Comparison of ENCODE assay signal across 10 mouse cellular contexts in the genomic region with DNA sequence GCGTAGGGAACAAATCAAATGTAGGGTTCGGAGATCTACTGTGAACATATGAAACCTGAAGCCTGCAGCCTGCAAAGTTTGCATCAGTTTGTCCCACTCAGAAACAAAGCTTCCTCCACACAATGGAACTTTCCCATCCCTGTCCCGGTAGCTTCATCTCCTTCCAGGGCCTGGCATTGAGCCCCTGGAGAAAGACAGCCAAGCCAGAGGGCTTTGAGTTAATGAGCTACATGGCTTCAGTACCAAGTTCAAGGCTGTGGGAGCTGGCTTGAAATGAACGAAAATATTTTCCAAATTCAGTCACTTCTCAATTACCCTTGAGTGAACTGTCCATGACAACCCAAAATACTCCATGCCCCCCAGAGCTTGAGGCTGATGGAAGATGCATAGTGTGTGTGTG.
DNase-seq lines count a peak whose midpoint lies in the region; ATAC-seq and TF ChIP-seq lines count a peak whose summit lies in the region.
"Had no signal": no experiment of that assay in that cellular context is flagged by ENCODE, and none has a peak within 500 bp of the region (broad histone marks: within the 10 kb centered on the region; RNA-seq: fewer than 3 reads in every experiment).

No protein-coding gene starts in this region.

- H3K9me3 ChIP-seq in forebrain, embryonic 14.5 days (replicated peaks; ENCODE audit: control insufficient read depth, low read length) = no peaks in the 10 kb centered on the region
- H3K9me3 ChIP-seq: limb, embryonic 15.5 days had no signal

- H3K4me1 ChIP-seq in forebrain, embryonic 14.5 days (ENCODE audit: control insufficient read depth, insufficient read depth, low read length) = peaks cover 46% of the 10 kb centered on the region
- H3K4me1 ChIP-seq in thymus, adult 2 months (replicated peaks; ENCODE audit: control insufficient read depth, insufficient read depth, low read length) = no peaks in the 10 kb centered on the region

- H3K27ac ChIP-seq in forebrain, embryonic 14.5 days (ENCODE audit: low read depth, low read length) = peak overlapping the region; percentile 78
- no peak overlapping the region for H3K27ac ChIP-seq in thymus, adult 2 months (ENCODE audit: control insufficient read depth, insufficient read depth, low read length)
- H3K27ac ChIP-seq: limb, embryonic 15.5 days; macrophage had no signal

- no peak overlapping the region for H3K9ac ChIP-seq in forebrain, embryonic 14.5 days (ENCODE audit: low read length)
- H3K9ac ChIP-seq: limb, embryonic 15.5 days had no signal

- H3K27me3 ChIP-seq in forebrain, embryonic 14.5 days (replicated peaks; ENCODE audit: control insufficient read depth, insufficient read depth, low read length) = peaks cover 9% of the 10 kb centered on the region; the same call in 1 of the 2 replicates
- H3K27me3 ChIP-seq in thymus, adult 2 months (ENCODE audit: control insufficient read depth, insufficient read depth, low read length) = no peaks in the 10 kb centered on the region
- H3K27me3 ChIP-seq: limb, embryonic 15.5 days had no signal

- no peak overlapping the region for H3K4me3 ChIP-seq in forebrain, embryonic 14.5 days (ENCODE audit: low read depth, low read length)
- no peak overlapping the region for H3K4me3 ChIP-seq in thymus, adult 2 months (ENCODE audit: control insufficient read depth, insufficient read depth, low read length)
- H3K4me3 ChIP-seq: limb, embryonic 15.5 days had no signal

- DNase-seq in layer of hippocampus, adult 11-12 months (ENCODE audit: low spot score) = peak; percentile 36
- DNase-seq in layer of hippocampus, adult 9-10 months (ENCODE audit: low spot score) = no peak
- peak; percentile 82 for DNase-seq in Muller cell, postnatal 12 days (ENCODE audit: inconsistent ontology term)
- peak; percentile 70 for DNase-seq in adrenal gland, adult 2 months
- peak; percentile 74 for DNase-seq in forebrain, embryonic 14.5 days (ENCODE audit: low spot score)
- DNase-seq in spleen, adult 12 weeks (ENCODE audit: low spot score) = no peak
- DNase-seq in thymus, adult 2 months = no peak
- DNase-seq in thymus, postnatal 14 days = no peak

- TF ChIP-seq POLR2A in thymus, adult 2 months (IDR thresholded peaks at IDR 0.05; ENCODE audit: control insufficient read depth, extremely low read depth, insufficient read depth, low read length, poor library complexity) = no peak

- H3K4me2 ChIP-seq in forebrain, embryonic 14.5 days (ENCODE audit: low read length) = peak overlapping the region; percentile 16; the same call in 1 of the 2 replicates
- H3K4me2 ChIP-seq: limb, embryonic 15.5 days had no signal

- WGBS in forebrain, embryonic 14.5 days = 37% methylated on average over 4 of the region's 4 CpGs
- WGBS in thymus, adult 2 months = 88% methylated on average over 4 of the region's 4 CpGs

- TF ChIP-seq CTCF in thymus, adult 2 months (IDR thresholded peaks at IDR 0.05; ENCODE audit: borderline replicate concordance, control insufficient read depth, extremely low read depth, insufficient read depth, low read length, poor library complexity) = no peak

- H3K36me3 ChIP-seq in forebrain, embryonic 14.5 days (ENCODE audit: control insufficient read depth, insufficient read depth, low read length) = no peaks in the 10 kb centered on the region; the same call in 1 of the 2 replicates
- no peaks in the 10 kb centered on the region for H3K36me3 ChIP-seq in thymus, adult 2 months (ENCODE audit: control insufficient read depth, insufficient read depth, low read length)
- H3K36me3 ChIP-seq: limb, embryonic 15.5 days had no signal

- 0 out of 2 replicates have a peak, but pooled peaks have one; percentile 8 for ATAC-seq in forebrain, embryonic 14.5 days

Comparison
In these comparisons a context has a peak if more than half of its experiments do, and no peak if none do; other contexts are left out.
1. DNase-seq: peak in layer of hippocampus, adult 11-12 months (single experiment), Muller cell, postnatal 12 days (single experiment), adrenal gland, adult 2 months (single experiment) and forebrain, embryonic 14.5 days (single experiment); none in layer of hippocampus, adult 9-10 months (single experiment), spleen, adult 12 weeks (single experiment), thymus, adult 2 months (single experiment) and thymus, postnatal 14 days (single experiment).